Mouse (Mus musculus) common myeloid progenitor, adult 5-6 weeks (primary cell): ENCODE measurements around the gene Tgfb1i1. TPM values are rescaled to one million over a fixed set of nuclear protein-coding genes. Genes with fewer than 3 reads are reported as not detected.

Source experiments
- ATAC-seq: replicated peaks from 2 replicates; pipeline ENCODE4 v1.8.0; 2016; ENCODE audit warnings: low read depth, mild to moderate bottlenecking, moderate TSS enrichment, inconsistent platforms; ENCODE audit not compliant: poor library complexity, severe bottlenecking
- total RNA-seq: library from RNA; stranded (forward); fragments of 200-1000, 187-1606 nt; gene quantifications from 2 replicates; pipeline ENCODE4 v1.2.3, GENCODE M21; 2017

Gene Tgfb1i1
- total RNA-seq: 0.32 and 0.63 TPM in 2 replicates

DNA sequence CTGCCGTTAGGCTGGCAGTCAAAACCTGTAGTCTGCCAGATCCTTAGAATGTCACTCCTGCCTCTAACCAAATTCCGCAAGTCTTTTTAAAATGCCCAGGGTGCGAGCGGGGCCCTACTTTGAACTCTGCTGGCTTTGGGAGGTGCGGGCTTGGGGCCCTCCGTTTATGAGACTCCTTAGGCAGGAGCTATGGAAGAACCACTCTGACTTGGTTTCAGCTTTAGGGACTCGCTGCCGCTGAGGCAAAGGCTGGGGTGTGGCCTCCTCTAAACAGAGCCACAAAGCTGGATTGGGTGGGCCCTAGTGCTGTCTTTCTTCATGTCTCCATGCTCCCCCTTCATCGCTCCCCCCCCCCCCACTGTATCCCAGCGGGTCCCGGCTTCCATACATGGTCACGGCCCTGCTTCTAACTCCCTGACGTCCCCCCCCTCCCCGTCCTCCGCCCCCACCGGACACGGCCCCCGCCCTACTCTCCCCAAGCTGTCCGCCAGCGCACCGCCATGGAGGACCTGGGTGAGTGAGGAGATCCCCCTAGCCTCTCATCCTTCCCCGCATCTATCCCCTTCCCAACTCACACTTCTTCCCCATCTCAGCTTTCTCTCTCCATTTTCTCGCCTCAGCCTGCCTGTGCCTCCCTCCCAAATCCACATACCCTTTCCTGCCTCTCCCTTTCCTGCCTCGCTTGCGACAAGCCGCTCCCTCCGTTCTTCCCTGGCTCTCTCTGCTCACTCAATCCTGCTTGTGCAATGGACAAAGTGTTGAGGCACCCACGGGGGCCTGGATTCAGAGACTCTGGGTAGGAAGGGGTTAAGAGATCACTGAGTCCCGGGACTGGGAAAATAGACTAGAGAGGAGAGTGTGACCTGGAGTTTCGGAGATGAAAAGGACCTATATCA, at the start of gene Tgfb1i1:
Gene Tgfb1i1, plus strand, starts transcription at position 317 of the 896 bp plus-strand sequence.
- 0 out of 2 replicates have a peak, but pooled peaks have one; percentile 7 for ATAC-seq

DNA sequence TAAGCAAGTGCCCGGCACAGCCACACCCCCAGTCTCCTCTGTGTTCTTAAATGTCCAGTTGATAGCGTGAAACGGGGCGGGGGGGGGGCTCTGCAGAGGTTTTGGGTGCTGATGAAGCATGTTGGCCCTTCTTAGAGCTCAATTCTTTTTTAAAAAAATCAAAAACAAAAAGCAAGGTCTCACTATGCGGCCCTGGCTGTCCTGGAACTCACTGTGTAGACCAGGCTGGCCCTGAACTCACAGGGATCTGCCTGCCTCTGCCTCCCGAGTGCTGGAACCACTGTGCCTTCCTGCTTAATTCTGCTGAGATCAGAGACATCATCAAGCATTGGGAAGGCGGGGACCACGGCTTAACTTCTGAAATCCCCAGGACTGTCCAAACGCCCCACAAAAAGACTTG, 45.0 kb upstream of the Tgfb1i1 start:
- ATAC-seq: no peak

GRCm38 (mm10) chr7:128203071-128203470, 43.5 kb upstream of the Tgfb1i1 start:
- ATAC-seq: no peak

DNA sequence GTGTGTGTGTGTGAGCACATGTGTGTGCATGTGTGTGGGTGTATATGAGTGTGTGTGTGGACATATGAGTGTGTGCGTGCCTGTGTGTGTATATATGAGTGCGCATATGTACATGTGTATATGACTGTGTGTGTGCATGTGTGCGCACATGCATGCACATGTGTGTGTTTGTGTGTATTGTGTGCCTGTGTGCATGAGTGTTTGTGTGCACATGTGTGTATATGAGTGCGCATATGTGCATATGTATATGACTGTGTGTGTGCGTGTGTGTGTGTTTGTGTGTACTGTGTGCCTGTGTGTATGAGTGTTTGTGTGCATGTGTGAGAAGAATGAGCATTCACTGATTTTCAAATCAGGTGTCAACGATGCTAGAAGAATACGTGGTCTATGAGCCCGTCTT, 42.4 kb upstream of the Tgfb1i1 start:
- no peak for ATAC-seq

GRCm38 (mm10) chr7:128205695-128206094, 40.9 kb upstream of the Tgfb1i1 start:
- ATAC-seq: no peak

GRCm38 (mm10) chr7:128206152-128206551, 40.5 kb upstream of the Tgfb1i1 start, which contains the start of gene Cox6a2:
TSS of gene Cox6a2 (minus strand) at chr7:128206387.
- no peak for ATAC-seq

DNA sequence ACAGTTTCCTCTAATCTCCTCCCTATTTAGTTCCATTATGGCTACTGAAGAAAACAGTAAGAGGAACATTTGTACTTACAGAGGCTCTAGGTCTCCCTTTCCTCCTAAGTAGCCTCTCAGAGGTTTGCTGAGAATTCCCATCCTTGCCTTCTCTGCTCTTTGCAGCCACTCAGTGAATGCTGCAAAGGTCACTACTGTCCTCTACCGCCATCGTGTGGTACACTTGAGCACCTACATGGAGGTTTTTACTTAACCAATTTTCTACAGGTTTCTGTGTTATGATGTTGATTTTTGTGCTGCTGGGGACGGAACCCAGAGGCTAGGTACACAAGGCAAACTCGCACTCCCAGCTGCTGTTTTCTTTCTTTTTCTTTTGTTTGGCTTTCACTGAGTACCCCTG, 38.4 kb upstream of the Tgfb1i1 start:
- ATAC-seq: peak; percentile 97

DNA sequence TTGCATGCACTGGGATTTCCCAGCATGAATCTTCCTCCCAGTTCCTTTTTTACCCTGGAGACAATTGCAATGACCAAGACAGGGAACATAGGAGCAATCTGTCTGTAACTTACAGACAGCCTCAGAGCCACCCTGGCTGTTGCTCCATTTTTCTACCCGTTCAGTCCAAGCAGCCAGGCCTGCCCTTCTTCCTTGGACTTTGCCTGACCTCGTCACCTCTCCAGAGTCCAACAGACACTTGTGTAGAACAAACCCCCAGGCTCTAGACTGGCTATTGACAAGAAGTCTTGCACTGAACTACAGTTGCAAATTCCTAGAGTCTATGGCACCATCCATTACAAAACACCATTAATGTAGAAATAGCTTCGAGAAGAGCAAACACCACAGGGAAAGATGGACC, 36.8 kb upstream of the Tgfb1i1 start:
- no peak for ATAC-seq

- ATAC-seq: no peak
Measured at GRCm38 (mm10) chr7:128219952-128220351, 26.7 kb upstream of the Tgfb1i1 start.

GRCm38 (mm10) chr7:128220936-128221335, 25.7 kb upstream of the Tgfb1i1 start:
- no peak for ATAC-seq

GRCm38 (mm10) chr7:128231741-128232140, 14.9 kb upstream of the Tgfb1i1 start:
- ATAC-seq: peak; percentile 66

GRCm38 (mm10) chr7:128234796-128235195, 11.8 kb upstream of the Tgfb1i1 start:
- no peak for ATAC-seq

DNA sequence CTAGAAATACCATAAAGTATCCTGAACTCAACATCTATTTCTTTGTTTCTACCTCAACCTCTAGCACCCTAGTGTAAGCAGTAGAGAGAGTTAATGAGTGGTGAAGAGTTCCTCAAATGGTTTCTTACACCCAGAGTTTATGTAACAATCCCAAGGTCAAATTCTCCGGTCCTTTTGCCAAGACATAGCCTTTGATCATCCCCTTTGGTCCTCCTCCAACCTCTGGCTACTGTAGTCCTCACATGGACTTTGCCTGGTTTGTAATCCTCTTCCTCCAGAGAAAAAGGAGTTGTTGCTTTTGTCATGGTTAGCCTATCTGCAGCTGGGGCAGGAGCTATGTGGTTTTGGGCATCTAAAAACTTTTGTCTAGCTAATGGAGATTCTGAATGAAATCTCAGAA, 11.1 kb upstream of the Tgfb1i1 start:
- ATAC-seq: no peak

- ATAC-seq: no peak
Measured at GRCm38 (mm10) chr7:128236426-128236825, 10.2 kb upstream of the Tgfb1i1 start.

GRCm38 (mm10) chr7:128236856-128237592, 9.6 kb upstream of the Tgfb1i1 start, which contains the start of gene Armc5:
TSS of gene Armc5 (plus strand) at chr7:128237342.
- ATAC-seq: peak; percentile 34

- no peak for ATAC-seq
Measured at GRCm38 (mm10) chr7:128237593-128237926, 9.1 kb upstream of the Tgfb1i1 start.

- peak; percentile 82 for ATAC-seq
Measured at GRCm38 (mm10) chr7:128237927-128238778, 8.5 kb upstream of the Tgfb1i1 start, which contains the start of gene 9130023H24Rik. TSS of gene 9130023H24Rik (minus strand) at chr7:128238031.

- ATAC-seq: no peak
Measured at GRCm38 (mm10) chr7:128238991-128239390, 7.6 kb upstream of the Tgfb1i1 start.

DNA sequence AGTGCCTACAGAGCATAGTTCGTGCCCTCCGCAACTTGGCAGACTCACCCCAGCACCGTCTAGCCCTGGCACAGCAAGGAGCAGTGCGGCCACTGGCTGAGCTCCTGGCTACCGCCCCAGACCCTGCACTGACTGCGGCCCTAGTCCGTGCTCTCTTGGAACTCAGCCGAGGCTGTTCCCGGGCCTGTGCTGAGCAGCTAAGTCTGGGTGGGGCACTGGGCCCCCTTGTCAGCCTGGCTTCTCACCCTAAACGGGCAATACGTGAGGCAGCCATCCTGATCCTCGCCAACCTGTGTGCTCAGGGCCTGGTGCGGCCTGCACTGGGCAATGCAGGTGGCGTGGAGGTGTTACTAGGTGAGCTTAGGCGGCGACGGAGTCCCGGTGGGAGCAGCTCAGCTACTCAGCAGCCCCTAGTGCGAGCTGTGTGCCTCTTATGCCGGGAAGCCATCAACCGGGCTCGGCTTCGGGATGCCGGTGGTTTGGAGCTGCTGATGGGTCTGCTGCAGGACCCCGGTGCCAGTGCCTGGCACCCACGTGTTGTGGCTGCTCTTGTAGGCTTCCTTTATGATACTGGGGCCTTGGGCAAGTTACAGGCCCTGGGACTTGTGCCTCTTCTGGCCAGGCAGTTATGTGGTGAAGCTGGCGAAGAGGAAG, 6.4 kb upstream of the Tgfb1i1 start:
- ATAC-seq: no peak

- no peak for ATAC-seq
Measured at GRCm38 (mm10) chr7:128242331-128242730, 4.3 kb upstream of the Tgfb1i1 start.
